Mouse (Mus musculus) intestine, postnatal 0 days (tissue): ENCODE results near the gene Secisbp2. TPM values are rescaled to one million over a fixed set of nuclear protein-coding genes. Genes with fewer than 3 reads are reported as not detected.
A peak's percentile ranks its signal among the peaks of the same experiment; 100 is the strongest.

Experiments
- ATAC-seq: fragments of 200-750 bp; cut with Nextera tagmentation; 2 replicates; pipeline ENCODE4 v1.8.0; 2017; ENCODE audit warnings: mild to moderate bottlenecking, moderate TSS enrichment, moderate library complexity
- H3K27ac ChIP-seq: fragments of 300-500 bp; sonication (generic); 2 replicates; pipeline ENCODE4 v1.5.1; 2014; ENCODE audit warnings: mild to moderate bottlenecking, low read depth, low read length, moderate library complexity
- H3K27me3 ChIP-seq: fragments of 300-500 bp; sonication (generic); replicated peaks from 2 replicates; pipeline ENCODE4 v1.6.1; 2014; ENCODE audit warnings: low read length, mixed read lengths; ENCODE audit not compliant: control insufficient read depth, insufficient read depth
- H3K36me3 ChIP-seq: fragments of 300-500 bp; sonication (generic); 2 replicates; pipeline ENCODE4 v1.6.1; 2014; ENCODE audit warnings: mild to moderate bottlenecking, moderate library complexity; ENCODE audit not compliant: control insufficient read depth, insufficient read depth
- H3K4me1 ChIP-seq: fragments of 300-500 bp; sonication (generic); replicated peaks from 2 replicates; pipeline ENCODE4 v1.6.1; 2014; ENCODE audit warnings: antibody characterized with exemption, low read length, mixed read lengths; ENCODE audit not compliant: control insufficient read depth, insufficient read depth
- H3K4me2 ChIP-seq: fragments of 300-500 bp; sonication (generic); replicated peaks from 2 replicates; pipeline ENCODE4 v1.6.1; 2014; ENCODE audit warnings: low read depth, mild to moderate bottlenecking, moderate library complexity
- H3K4me3 ChIP-seq: fragments of 300-500 bp; sonication (generic); 2 replicates; pipeline ENCODE4 v1.5.1; 2014; ENCODE audit warnings: low read depth, low read length
- H3K9ac ChIP-seq: fragments of 300-500 bp; sonication (generic); 2 replicates; pipeline ENCODE4 v1.6.1; 2014; ENCODE audit warnings: mild to moderate bottlenecking, low read depth, low read length
- H3K9me3 ChIP-seq: fragments of 300-500 bp; sonication (generic); 2 replicates; pipeline ENCODE4 v1.6.1; 2016; ENCODE audit warnings: mixed run types; ENCODE audit not compliant: control insufficient read depth
- CTCF ChIP-seq: sonication (generic); IDR thresholded peaks from 2 replicates; pipeline ENCODE4 v1.5.1; 2016; ENCODE audit warnings: low read depth, mild to moderate bottlenecking, control low read depth, antibody characterized with exemption, moderate library complexity
- WGBS: fragments of 180-500 bp; shearing (Covaris S2); extraction: QIAGEN DNeasy Blood & Tissue Kit; methylation state at CpG from one replicate; pipeline ENCODE4 v1.1.7; 2014; 5-methylcytosine and 5-hydroxymethylcytosine counted together
- polyA plus RNA-seq: library from polyadenylated mRNA; unstranded; fragments of >200 nt; fragmentation: Nextera tagmentation; extraction: Ambion mirVana; gene quantifications from 2 replicates; pipeline ENCODE4 v1.2.1, GENCODE M21; 2015

The Secisbp2 gene
- polyA plus RNA-seq, 1 experiment from 2014 or later, result 20.2 TPM

DNA sequence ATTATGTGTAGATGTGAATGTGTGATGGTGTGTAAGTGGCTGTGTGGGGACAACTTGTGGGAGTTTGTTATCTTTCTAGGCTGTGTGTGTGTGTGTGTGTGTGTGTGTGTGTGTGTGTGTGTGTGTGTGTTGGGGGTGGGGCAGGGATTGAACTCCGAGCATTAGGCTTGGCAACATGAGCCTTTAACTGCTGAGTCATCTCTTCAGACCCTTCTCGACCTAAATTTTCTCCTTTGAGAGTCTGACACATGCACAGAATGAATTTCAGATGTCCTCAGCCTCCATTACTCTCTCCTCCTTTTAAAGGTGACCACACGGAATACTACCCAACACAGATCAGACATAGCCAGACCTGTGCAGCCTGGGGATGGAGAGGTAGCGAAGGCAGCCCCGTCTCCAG lies 71.6 kb downstream of the Secisbp2 start:
- no peak overlapping the region for H3K4me3 ChIP-seq
- no peak overlapping the region for H3K9ac ChIP-seq
- H3K4me1 ChIP-seq, result no peaks in the 10 kb centered on the region
- no peaks in the 10 kb centered on the region for H3K27me3 ChIP-seq
- no peak for TF ChIP-seq CTCF
- H3K27ac ChIP-seq, result no peak overlapping the region
- H3K9me3 ChIP-seq, result no peaks in the 10 kb centered on the region
- no peak overlapping the region for H3K4me2 ChIP-seq
- H3K36me3 ChIP-seq, result 0 out of 2 replicates have a peak, but pooled peaks cover 4% of the 10 kb centered on the region
- ATAC-seq, result no peak
- 85% methylated on average over 5 of the region's 5 CpGs for WGBS

DNA sequence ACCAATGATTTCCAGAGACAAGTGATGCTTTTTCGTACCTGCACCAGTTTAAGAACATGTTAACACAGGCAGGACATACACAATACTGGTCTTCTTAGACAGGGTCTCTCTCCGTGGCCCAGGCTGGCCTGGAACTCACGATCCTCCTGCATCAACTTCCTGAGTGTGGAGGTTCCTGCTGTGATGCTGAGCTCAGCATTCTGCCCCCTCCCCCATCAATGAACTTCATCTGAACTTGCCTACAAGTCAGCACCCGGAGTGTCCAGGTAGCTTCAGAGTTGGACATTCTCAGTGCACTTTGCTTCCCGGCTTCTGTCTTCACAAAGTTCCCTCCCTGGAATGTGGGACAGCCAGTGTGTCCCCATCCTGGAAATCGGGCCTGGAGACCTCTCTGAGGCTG lies 73.1 kb downstream of the Secisbp2 start:
- Histone ChIP-seq H3K27me3 (no peaks in the 10 kb centered on the region), H3K9me3 (no peaks in the 10 kb centered on the region), H3K9ac (no peak overlapping the region), H3K36me3 (no peaks in the 10 kb centered on the region), H3K4me1 (no peaks in the 10 kb centered on the region), H3K27ac (no peak overlapping the region), H3K4me2 (no peak overlapping the region), H3K4me3 (no peak overlapping the region)
- no peak for ATAC-seq
- 71% methylated on average over 6 of the region's 6 CpGs for WGBS
- TF ChIP-seq CTCF, result no peak

DNA sequence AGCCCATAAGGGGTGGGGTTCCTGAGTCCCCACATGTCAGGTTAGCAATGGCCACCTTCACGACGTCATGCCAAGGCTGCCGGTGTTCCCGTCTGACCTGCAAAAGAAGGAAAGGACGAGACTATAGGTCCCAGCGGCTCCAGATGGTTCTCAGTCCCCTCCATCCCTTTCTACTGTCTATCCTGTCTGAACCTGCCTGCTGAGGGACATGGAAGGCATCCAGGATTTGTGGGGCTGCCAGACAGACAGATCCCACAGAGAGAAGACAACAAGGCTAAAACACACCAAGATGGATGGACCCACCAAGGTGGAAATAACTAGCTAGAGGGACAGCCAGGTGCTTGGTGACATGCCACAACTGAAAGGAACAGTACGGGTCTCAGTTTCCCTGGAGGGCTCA lies 73.9 kb downstream of the Secisbp2 start:
- Histone ChIP-seq H3K27me3 (no peaks in the 10 kb centered on the region), H3K9me3 (no peaks in the 10 kb centered on the region), H3K36me3 (no peaks in the 10 kb centered on the region), H3K4me1 (no peaks in the 10 kb centered on the region), H3K27ac (no peak overlapping the region), H3K9ac (no peak overlapping the region), H3K4me3 (no peak overlapping the region), H3K4me2 (no peak overlapping the region)
- whole genome bisulfite sequencing, result 94% methylated on average over 7 of the region's 7 CpGs
- no peak for TF ChIP-seq CTCF
- ATAC-seq, result no peak

DNA sequence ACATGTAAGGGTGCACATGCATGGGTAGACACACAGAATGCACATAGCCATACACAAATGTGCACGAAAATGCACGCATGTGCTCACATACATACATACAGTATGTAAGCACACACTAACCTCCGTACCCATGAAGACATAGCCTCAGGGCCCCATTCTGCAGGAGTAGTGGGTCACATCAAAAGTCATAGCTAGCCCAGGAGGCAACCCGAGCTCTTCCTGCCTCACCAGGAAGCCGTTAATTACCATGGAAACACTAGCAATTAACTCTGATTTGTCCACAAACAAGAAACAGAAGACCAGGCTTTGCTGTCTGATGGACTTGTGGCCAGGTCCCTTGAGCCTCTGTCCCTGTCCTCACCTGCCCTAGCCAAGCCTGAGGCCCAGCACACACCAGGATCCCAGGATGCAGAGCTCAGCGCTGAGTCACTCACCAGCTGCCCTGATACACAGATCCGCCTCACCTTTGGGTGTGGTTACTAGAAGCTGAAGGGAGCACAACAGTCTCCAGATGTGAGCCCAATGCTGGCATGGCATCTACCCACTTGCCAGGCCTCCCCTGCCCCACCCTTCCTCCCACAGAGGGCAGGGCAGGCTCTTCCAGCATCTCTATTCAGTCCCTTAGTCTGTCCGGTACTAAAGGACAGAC lies 74.6 kb downstream of the Secisbp2 start:
- Histone ChIP-seq H3K36me3 (no peaks in the 10 kb centered on the region), H3K27me3 (no peaks in the 10 kb centered on the region), H3K9ac (no peak overlapping the region), H3K4me2 (no peak overlapping the region), H3K9me3 (no peaks in the 10 kb centered on the region), H3K4me3 (no peak overlapping the region), H3K4me1 (no peaks in the 10 kb centered on the region), H3K27ac (no peak overlapping the region)
- TF ChIP-seq CTCF, result no peak
- 56% methylated on average over 8 of the region's 8 CpGs for WGBS
- ATAC-seq, result peak; percentile 80

DNA sequence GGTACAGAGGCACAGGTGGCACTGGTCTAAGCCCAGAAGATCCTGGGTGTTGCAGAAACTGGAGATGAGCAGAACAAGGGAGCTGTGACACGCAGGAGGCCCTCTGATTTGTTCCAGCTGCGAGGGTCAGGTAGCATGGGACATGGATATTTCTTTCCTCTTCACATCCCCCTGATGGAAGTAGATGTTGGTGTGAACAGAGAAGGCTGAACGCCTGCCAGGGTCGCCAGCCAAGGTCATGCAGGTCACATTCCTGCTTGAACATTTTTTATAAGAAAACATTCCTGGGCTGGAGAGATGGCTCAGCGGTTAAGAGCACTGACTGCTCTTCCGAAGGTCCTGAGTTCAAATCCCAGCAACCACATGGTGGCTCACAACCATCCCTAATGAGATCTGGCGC lies 75.9 kb downstream of the Secisbp2 start:
- Histone ChIP-seq H3K9me3 (no peaks in the 10 kb centered on the region), H3K27ac (no peak overlapping the region), H3K4me2 (no peak overlapping the region), H3K27me3 (no peaks in the 10 kb centered on the region), H3K4me1 (no peaks in the 10 kb centered on the region), H3K4me3 (no peak overlapping the region), H3K36me3 (no peaks in the 10 kb centered on the region), H3K9ac (no peak overlapping the region)
- no peak for TF ChIP-seq CTCF
- 73% methylated on average over 6 of the region's 7 CpGs for WGBS
- ATAC-seq, result no peak

DNA sequence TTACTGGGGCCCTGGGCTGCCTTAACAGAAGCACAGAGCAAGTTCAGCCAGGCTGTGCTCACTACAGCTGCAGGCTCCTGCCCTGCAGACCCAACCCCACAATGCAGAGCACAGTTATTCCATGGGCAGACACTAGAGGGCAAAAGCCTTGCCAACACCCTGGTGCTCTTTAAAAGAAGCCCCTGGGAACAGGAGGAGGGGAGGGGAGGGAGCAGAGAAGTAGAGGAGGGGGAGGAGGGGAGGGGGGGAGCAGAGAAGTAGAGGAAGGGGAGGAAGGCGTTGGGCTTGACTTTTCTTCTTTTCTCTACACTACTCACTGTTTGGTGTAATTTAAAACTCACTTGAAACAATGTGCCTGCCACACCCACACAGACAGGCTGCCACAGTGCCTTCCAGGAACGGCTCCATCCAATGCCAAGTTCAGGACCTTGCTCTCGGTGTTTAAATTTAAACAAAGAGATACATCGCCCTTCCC lies 78.4 kb downstream of the Secisbp2 start:
- Histone ChIP-seq H3K36me3 (no peaks in the 10 kb centered on the region), H3K9ac (no peak overlapping the region), H3K4me2 (no peak overlapping the region), H3K27me3 (no peaks in the 10 kb centered on the region), H3K27ac (no peak overlapping the region), H3K9me3 (no peaks in the 10 kb centered on the region), H3K4me3 (no peak overlapping the region), H3K4me1 (no peaks in the 10 kb centered on the region)
- TF ChIP-seq CTCF, result peak; percentile 54
- WGBS, result 22% methylated on average over 4 of the region's 4 CpGs
- ATAC-seq, result no peak
